Mouse (Mus musculus) liver, embryonic 14.5 days (tissue): ENCODE data around the gene Creb3l2. TPM values are rescaled to one million over a fixed set of nuclear protein-coding genes. Genes with fewer than 3 reads are reported as not detected.
A peak's percentile ranks its signal among the peaks of the same experiment; 100 is the strongest.

Experiments
- ATAC-seq: fragments of 200-750 bp; cut with Nextera tagmentation; 2 replicates; pipeline ENCODE4 v1.8.0; 2017; ENCODE audit warnings: moderate number of reproducible peaks, mild to moderate bottlenecking, moderate library complexity; ENCODE audit not compliant: insufficient read depth
- DNase-seq, 3 experiments: peaks; one replicate each; pipeline ENCODE4 v3.0.0-alpha.2; 2012 to 2013; ENCODE audit warnings: low read depth in 3 of 3, low spot score in 3 of 3
- H3K27ac ChIP-seq: fragments of 300-500 bp; sonication (generic); 2 replicates; pipeline ENCODE4 v1.5.1; 2014; ENCODE audit warnings: moderate library complexity, mild to moderate bottlenecking, control low read depth, inconsistent platforms
- H3K27me3 ChIP-seq: fragments of 300-500 bp; sonication (generic); 2 replicates; pipeline ENCODE4 v1.6.1; 2014; ENCODE audit warnings: mild to moderate bottlenecking, low read length, moderate library complexity; ENCODE audit not compliant: control insufficient read depth, insufficient read depth
- H3K36me3 ChIP-seq: fragments of 300-500 bp; sonication (generic); replicated peaks from 2 replicates; pipeline ENCODE4 v1.6.1; 2014; ENCODE audit warnings: low read depth; ENCODE audit not compliant: control insufficient read depth, insufficient read depth
- H3K4me1 ChIP-seq, 2 experiments: fragments of 200-500 bp in 1 of 2; fragments of 300-500 bp in 1 of 2; sonication (generic) in 1 of 2; replicated peaks; 2 replicates each; pipeline ENCODE4 v1.6.1; 2012 to 2014; ENCODE audit warnings: antibody characterized with exemption in 1 of 2, inconsistent platforms in 1 of 2, low read length in 1 of 2; ENCODE audit not compliant: control insufficient read depth in 2 of 2, insufficient read depth in 2 of 2
- H3K4me2 ChIP-seq: fragments of 300-500 bp; sonication (generic); 2 replicates; pipeline ENCODE4 v1.6.1; 2014; ENCODE audit warnings: low read depth, mild to moderate bottlenecking, control low read depth, moderate library complexity
- H3K4me3 ChIP-seq, 2 experiments: fragments of 200-500 bp in 1 of 2; fragments of 300-500 bp in 1 of 2; sonication (generic) in 1 of 2; 2 replicates each; pipeline ENCODE4 v1.5.1; 2012 to 2014; ENCODE audit warnings: low read depth in 2 of 2, low read length in 2 of 2, mild to moderate bottlenecking in 2 of 2, control low read depth in 1 of 2, inconsistent platforms in 1 of 2, moderate library complexity in 1 of 2; ENCODE audit not compliant: insufficient read depth in 1 of 2
- H3K9ac ChIP-seq: fragments of 300-500 bp; sonication (generic); replicated peaks from 2 replicates; pipeline ENCODE4 v1.6.1; 2014; ENCODE audit warnings: mild to moderate bottlenecking, control low read depth, moderate library complexity
- H3K9me3 ChIP-seq: fragments of 300-500 bp; sonication (generic); 2 replicates; pipeline ENCODE4 v1.6.1; 2016; ENCODE audit warnings: low read length, mixed read lengths; ENCODE audit not compliant: control insufficient read depth
- CTCF ChIP-seq: IDR thresholded peaks from 2 replicates; pipeline ENCODE4 v1.5.1; 2016; ENCODE audit warnings: antibody characterized with exemption, low read depth, control low read depth
- EP300 ChIP-seq: IDR thresholded peaks from 2 replicates; pipeline ENCODE4 v1.6.1; 2016; ENCODE audit warnings: antibody characterized with exemption, low read depth
- WGBS: fragments of 180-500 bp; shearing (Covaris S2); extraction: QIAGEN DNeasy Blood & Tissue Kit; methylation state at CpG from one replicate; pipeline ENCODE4 v1.1.7; 2014; ENCODE audit not compliant: insufficient replicate concordance; 5-methylcytosine and 5-hydroxymethylcytosine counted together
- polyA plus RNA-seq, 2 experiments: library from polyadenylated mRNA; depleted of rRNA in 1 of 2; stranded (reverse) in 1 of 2; unstranded in 1 of 2; fragments of >200 nt; fragmentation: Nextera tagmentation in 1 of 2; extraction: Ambion mirVana in 1 of 2; gene quantifications; 2 replicates each; pipeline versions ENCODE4 v1.2.1 to v1.2.3; 2012 to 2014

Creb3l2 gene
- polyA plus RNA-seq, 2 experiments: 1.9 to 2.7 TPM

DNA sequence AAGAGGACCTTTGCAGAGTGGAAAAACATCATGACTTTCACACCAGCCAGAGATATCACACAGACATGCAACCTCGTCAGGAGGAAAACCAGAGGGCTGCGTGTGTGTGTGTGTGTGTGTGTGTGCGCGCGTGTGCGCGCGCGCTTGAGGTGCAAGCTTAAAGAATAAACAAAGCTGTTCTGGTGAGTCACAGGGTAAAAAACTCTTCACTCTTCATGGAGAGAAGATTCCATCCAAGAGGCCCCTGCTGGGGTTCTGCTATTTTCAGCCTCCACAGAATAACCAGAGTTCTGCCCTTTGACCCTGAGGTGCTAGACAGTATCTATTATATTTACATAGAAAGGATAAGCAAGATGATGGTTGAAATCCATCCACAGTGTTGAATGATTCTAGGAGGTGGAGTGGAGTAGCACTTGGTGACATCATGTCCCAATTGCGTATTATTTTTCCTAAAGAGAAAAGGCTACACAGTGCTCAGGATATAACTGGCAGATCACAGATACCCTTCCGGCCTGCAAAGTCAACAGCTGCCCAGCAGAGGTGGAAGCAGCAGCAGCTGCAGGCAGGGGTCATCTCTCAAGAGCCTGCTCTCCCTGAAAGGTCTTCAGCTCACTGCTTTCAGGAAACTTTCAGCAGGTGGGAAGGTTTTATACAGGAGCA is 41.0 kb downstream of the Creb3l2 start:
- no peak overlapping the region for H3K4me3 ChIP-seq
- H3K27ac ChIP-seq: no peak overlapping the region
- H3K4me2 ChIP-seq: no peak overlapping the region
- DNase-seq: no peak
- 78% methylated on average over 11 of the region's 11 CpGs for WGBS
- no peaks in the 10 kb centered on the region for H3K9me3 ChIP-seq
- no peak for ATAC-seq
- H3K36me3 ChIP-seq: no peaks in the 10 kb centered on the region
- peaks cover 3 to 27% of the 10 kb centered on the region in 2 experiments; a peak in 2 of 4 replicates for H3K4me1 ChIP-seq
- TF ChIP-seq CTCF (no peak), EP300 (no peak)
- no peaks in the 10 kb centered on the region for H3K27me3 ChIP-seq
- no peak overlapping the region for H3K9ac ChIP-seq

DNA sequence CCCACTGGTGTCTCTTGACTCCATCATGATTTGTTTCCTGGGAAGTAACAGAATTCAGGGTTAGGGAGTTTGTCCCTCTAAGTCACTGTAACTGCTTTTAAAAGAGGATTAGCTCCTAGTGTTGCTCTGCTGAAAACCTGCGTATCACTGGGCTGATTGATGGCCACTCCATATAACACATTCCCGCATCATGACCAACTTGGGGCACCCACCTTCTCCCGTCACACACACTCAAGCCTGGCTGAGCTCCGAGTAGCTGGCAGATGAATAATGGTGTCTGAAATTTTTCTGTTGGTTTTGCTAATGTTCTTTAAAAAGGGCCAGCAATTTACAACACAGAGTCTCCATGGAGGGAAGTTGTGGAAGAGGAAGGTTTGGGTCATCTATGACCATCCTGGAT is 41.8 kb downstream of the Creb3l2 start:
- Histone ChIP-seq H3K9me3 (no peaks in the 10 kb centered on the region), H3K27me3 (no peaks in the 10 kb centered on the region), H3K4me3 (no peak overlapping the region), H3K9ac (no peak overlapping the region), H3K36me3 (no peaks in the 10 kb centered on the region), H3K27ac (no peak overlapping the region), H3K4me1 (peaks cover 3 to 27% of the 10 kb centered on the region in 2 experiments; a peak in 2 of 4 replicates), H3K4me2 (no peak overlapping the region)
- no peak for DNase-seq
- no peak for ATAC-seq
- 67% methylated on average over 4 of the region's 4 CpGs for WGBS
- TF ChIP-seq CTCF (no peak), EP300 (no peak)

DNA sequence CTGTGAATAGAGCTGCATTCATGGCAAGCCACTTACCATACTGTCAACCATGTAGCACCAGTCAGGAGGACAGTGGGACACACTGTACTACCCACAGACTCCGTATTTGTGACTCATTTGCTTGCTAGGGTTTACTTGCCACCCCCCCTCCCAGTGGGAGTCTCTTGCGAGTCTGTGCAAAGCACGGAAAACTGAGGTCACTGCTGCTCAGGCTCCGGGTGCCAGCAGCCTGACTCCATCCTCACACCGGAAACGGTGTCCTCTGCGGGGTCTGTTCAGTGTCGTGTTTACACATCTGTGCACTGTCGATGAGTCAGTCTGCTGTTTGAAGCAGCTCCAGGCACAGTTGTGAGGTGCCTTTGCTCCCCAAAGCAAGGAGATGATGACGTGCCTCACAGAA is 43.0 kb downstream of the Creb3l2 start:
- DNase-seq (no peak), ATAC-seq (peak; percentile 27; the same call in 1 of the 2 replicates)
- no peaks in the 10 kb centered on the region for H3K27me3 ChIP-seq
- no peak for TF ChIP-seq EP300
- no peak for TF ChIP-seq CTCF
- whole genome bisulfite sequencing: 60% methylated on average over 10 of the region's 10 CpGs
- H3K4me1 ChIP-seq: peaks cover 3 to 27% of the 10 kb centered on the region in 2 experiments; a peak in 2 of 4 replicates
- no peak overlapping the region for H3K9ac ChIP-seq
- no peaks in the 10 kb centered on the region for H3K9me3 ChIP-seq
- H3K27ac ChIP-seq: no peak overlapping the region
- no peak overlapping the region for H3K4me2 ChIP-seq
- H3K4me3 ChIP-seq: no peak overlapping the region
- no peaks in the 10 kb centered on the region for H3K36me3 ChIP-seq

DNA sequence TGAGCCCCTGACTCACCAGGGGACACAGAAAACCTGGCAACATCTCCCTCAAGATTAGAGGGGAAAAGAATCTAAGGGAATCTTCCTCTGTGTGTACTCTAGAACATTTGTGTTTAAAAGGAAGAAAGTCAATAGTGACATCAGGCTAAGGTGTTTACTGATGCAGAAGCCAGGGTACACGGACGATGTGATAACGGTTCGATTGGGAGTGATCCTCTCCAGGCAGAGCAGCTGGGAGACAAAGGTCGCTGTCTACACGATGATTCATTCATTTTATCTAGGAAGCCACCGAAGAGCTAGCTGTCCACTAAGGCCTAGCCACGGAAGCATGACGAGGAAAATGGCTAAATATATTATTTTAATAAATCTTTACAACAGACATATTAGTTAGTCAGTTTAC is 44.0 kb downstream of the Creb3l2 start:
- no peak overlapping the region for H3K27ac ChIP-seq
- peaks cover 3 to 27% of the 10 kb centered on the region in 2 experiments; a peak in 2 of 4 replicates for H3K4me1 ChIP-seq
- DNase-seq (no peak), ATAC-seq (no peak)
- H3K9me3 ChIP-seq: no peaks in the 10 kb centered on the region
- H3K36me3 ChIP-seq: no peaks in the 10 kb centered on the region
- TF ChIP-seq CTCF: no peak
- TF ChIP-seq EP300: no peak
- no peak overlapping the region for H3K9ac ChIP-seq
- H3K4me2 ChIP-seq: no peak overlapping the region
- H3K4me3 ChIP-seq: no peak overlapping the region
- no peaks in the 10 kb centered on the region for H3K27me3 ChIP-seq
- WGBS: 63% methylated on average over 9 of the region's 9 CpGs

DNA sequence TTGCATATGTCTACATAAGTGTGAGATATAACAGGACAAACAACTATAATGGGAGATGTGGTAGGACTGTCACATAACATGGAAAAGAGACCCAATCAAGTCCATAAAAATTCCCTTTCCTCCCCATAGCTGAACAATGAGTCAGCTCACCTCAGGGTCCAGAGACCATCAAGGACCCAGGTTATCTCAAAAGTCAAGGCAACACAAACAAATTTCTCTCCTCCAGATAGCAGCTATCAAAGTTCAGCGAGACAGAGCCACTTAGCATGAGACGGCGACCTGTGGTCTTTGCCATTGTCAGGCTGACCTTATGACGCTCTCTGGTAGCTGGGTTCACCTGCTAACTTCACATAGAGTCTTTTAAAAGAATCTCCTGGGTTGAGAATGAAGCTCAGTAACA is 44.7 kb downstream of the Creb3l2 start:
- TF ChIP-seq CTCF (no peak), EP300 (no peak)
- Histone ChIP-seq H3K4me2 (no peak overlapping the region), H3K4me1 (peaks cover 3 to 27% of the 10 kb centered on the region in 2 experiments; a peak in 2 of 4 replicates)

More for the DNA sequence above, 44.7 kb downstream of the Creb3l2 start:
- H3K27ac ChIP-seq: no peak overlapping the region
- no peaks in the 10 kb centered on the region for H3K9me3 ChIP-seq
- WGBS: 44% methylated on average over 4 of the region's 4 CpGs
- DNase-seq (no peak), ATAC-seq (no peak)
- H3K36me3 ChIP-seq: no peaks in the 10 kb centered on the region
- no peak overlapping the region for H3K4me3 ChIP-seq
- H3K9ac ChIP-seq: no peak overlapping the region
- H3K27me3 ChIP-seq: no peaks in the 10 kb centered on the region
